Mouse (Mus musculus): Measurements from ENCODE around the gene Ces1c. TPM values are rescaled to one million over a fixed set of nuclear protein-coding genes. Genes with fewer than 3 reads are reported as not detected.

The Ces1c gene
- total RNA-seq (2014; fragmentation: Nextera tagmentation) (not detected in 2 replicates), total RNA-seq (2017) (not detected in 2 replicates), polyA plus RNA-seq (2012) (not detected in 2 replicates)

GRCm38 (mm10) chr8:93131233-93131980 lies at the start of gene Ces1c:
Ces1c (minus strand) TSS chr8:93131283.
- no peaks in the 10 kb centered on the region for H3K9me3 ChIP-seq (replicated peaks)
- H3K4me1 ChIP-seq (ENCODE audit: insufficient read depth, low read depth, low read length), result no peaks in the 10 kb centered on the region
- no peaks in the 10 kb centered on the region for H3K27me3 ChIP-seq (ENCODE audit: insufficient read depth, low read length)
- DNase-seq (ENCODE audit: low spot score) (no peak), ATAC-seq (ENCODE audit: extremely low read depth, insufficient number of reproducible peaks, low FRiP score, poor library complexity, severe bottlenecking) (no peak)
- H3K36me3 ChIP-seq (replicated peaks), result no peaks in the 10 kb centered on the region
- H3K4me3 ChIP-seq (ENCODE audit: low read depth, low read length), result no peak within 1 kb of the TSS
- TF ChIP-seq GATA2 (IDR thresholded peaks at IDR 0.05; ENCODE audit: borderline replicate concordance, low read depth, low read length) (no peak), POLR2AphosphoS5 (IDR thresholded peaks at IDR 0.05; ENCODE audit: insufficient replicate concordance, low read depth, low read length) (no peak), GATA1 (IDR thresholded peaks at IDR 0.05; ENCODE audit: borderline replicate concordance, low read length) (no peak), CTCF (IDR thresholded peaks at IDR 0.05; ENCODE audit: low read depth, low read length) (no peak), TAL1 (conservative IDR thresholded peaks at IDR 0.05; ENCODE audit: low read depth, low read length) (no peak)

- TF ChIP-seq GATA2 (IDR thresholded peaks at IDR 0.05; ENCODE audit: borderline replicate concordance, low read depth, low read length) (no peak), GATA1 (IDR thresholded peaks at IDR 0.05; ENCODE audit: borderline replicate concordance, low read length) (no peak), CTCF (IDR thresholded peaks at IDR 0.05; ENCODE audit: low read depth, low read length) (no peak), TAL1 (conservative IDR thresholded peaks at IDR 0.05; ENCODE audit: low read depth, low read length) (no peak), POLR2AphosphoS5 (IDR thresholded peaks at IDR 0.05; ENCODE audit: insufficient replicate concordance, low read depth, low read length) (no peak)
Observed at GRCm38 (mm10) chr8:93180581-93181129, 49.6 kb upstream of the Ces1c start.

GRCm38 (mm10) chr8:93176593-93176992 lies 45.5 kb upstream of the Ces1c start:
- H3K36me3 ChIP-seq (replicated peaks), result no peaks in the 10 kb centered on the region
- no peaks in the 10 kb centered on the region for H3K4me1 ChIP-seq (ENCODE audit: insufficient read depth, low read depth, low read length)
- H3K4me3 ChIP-seq (ENCODE audit: low read depth, low read length), result no peak overlapping the region
- DNase-seq (ENCODE audit: low spot score) (no peak), ATAC-seq (ENCODE audit: extremely low read depth, insufficient number of reproducible peaks, low FRiP score, poor library complexity, severe bottlenecking) (no peak)
- no peaks in the 10 kb centered on the region for H3K27me3 ChIP-seq (ENCODE audit: insufficient read depth, low read length)
- peaks cover 10% of the 10 kb centered on the region for H3K9me3 ChIP-seq (replicated peaks)
- no peak for TF ChIP-seq CTCF (IDR thresholded peaks at IDR 0.05; ENCODE audit: low read depth, low read length)
- TF ChIP-seq POLR2AphosphoS5 (IDR thresholded peaks at IDR 0.05; ENCODE audit: insufficient replicate concordance, low read depth, low read length), result no peak
- TF ChIP-seq GATA2 (IDR thresholded peaks at IDR 0.05; ENCODE audit: borderline replicate concordance, low read depth, low read length), result no peak
- TF ChIP-seq TAL1 (conservative IDR thresholded peaks at IDR 0.05; ENCODE audit: low read depth, low read length), result no peak
- TF ChIP-seq GATA1 (IDR thresholded peaks at IDR 0.05; ENCODE audit: borderline replicate concordance, low read length), result no peak

More at GRCm38 (mm10) chr8:93180581-93181129, 49.6 kb upstream of the Ces1c start:
- Histone ChIP-seq H3K9me3 (replicated peaks) (peaks cover 11% of the 10 kb centered on the region), H3K36me3 (replicated peaks) (no peaks in the 10 kb centered on the region), H3K27me3 (ENCODE audit: insufficient read depth, low read length) (no peaks in the 10 kb centered on the region), H3K4me3 (ENCODE audit: low read depth, low read length) (no peak overlapping the region), H3K4me1 (ENCODE audit: insufficient read depth, low read depth, low read length) (no peaks in the 10 kb centered on the region)
- ATAC-seq (ENCODE audit: extremely low read depth, insufficient number of reproducible peaks, low FRiP score, poor library complexity, severe bottlenecking) (no peak), DNase-seq (ENCODE audit: low spot score) (no peak)

DNA sequence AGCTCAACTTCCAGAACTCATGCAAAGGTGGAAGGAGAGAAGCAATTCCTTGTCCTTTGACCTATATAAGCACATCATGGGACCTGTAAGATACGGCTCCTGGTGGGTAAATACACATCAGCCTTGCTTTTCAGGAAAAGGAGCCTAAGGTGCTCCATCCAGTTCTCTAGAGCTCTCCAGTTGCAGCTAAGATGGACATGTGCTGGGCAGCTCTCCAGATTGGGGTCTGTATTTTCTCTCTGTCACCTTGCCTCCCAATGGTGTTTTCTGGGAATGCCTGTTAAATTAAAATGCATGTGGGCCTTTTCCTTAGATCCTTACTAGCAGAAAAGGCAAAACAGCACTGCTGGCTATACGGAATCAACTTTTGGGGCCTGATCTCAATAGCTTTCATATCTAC lies 43.5 kb upstream of the Ces1c start:
- H3K4me1 ChIP-seq (ENCODE audit: insufficient read depth, low read depth, low read length), result no peaks in the 10 kb centered on the region
- no peak for TF ChIP-seq TAL1 (conservative IDR thresholded peaks at IDR 0.05; ENCODE audit: low read depth, low read length)
- no peak for TF ChIP-seq POLR2AphosphoS5 (IDR thresholded peaks at IDR 0.05; ENCODE audit: insufficient replicate concordance, low read depth, low read length)
- no peak for TF ChIP-seq GATA1 (IDR thresholded peaks at IDR 0.05; ENCODE audit: borderline replicate concordance, low read length)
- TF ChIP-seq CTCF (IDR thresholded peaks at IDR 0.05; ENCODE audit: low read depth, low read length), result no peak
- TF ChIP-seq GATA2 (IDR thresholded peaks at IDR 0.05; ENCODE audit: borderline replicate concordance, low read depth, low read length), result no peak

DNA sequence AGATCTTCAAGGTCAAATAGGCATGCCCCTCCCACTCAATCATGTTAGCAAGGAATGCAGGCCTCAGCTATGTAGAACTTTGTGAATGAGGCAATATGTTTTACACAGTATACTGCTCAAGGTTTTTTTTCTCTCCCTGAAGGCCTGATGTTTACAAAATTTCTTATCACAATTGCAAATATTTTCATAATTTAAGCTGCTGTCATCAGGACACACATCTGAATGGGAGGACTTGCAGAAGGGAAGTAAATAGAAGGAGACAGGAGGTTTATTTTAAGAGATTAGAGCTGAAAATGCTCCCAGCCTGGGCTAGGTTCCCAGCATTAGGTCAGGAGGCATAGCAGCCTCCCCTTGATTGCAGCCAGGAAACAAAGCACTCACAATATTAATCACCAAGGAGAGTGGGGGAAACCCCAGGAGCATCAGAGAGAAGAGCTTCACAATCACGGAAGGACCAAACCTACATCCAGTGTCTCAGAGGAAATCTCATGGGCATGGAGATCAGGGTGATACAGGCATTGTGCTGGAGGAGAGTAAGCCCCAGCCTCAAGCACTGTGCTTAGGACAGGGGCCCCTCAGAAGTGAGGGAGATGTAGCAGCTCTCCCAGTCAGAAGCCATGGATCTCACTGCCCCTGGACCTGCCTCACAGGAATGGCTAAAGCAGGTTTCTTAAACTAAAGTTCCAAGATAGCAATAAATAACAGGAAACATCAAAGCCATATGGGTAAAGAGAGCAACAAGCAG lies 40.9 kb upstream of the Ces1c start:
- no peak for DNase-seq (ENCODE audit: low spot score)
- H3K4me1 ChIP-seq (ENCODE audit: insufficient read depth, low read depth, low read length), result no peaks in the 10 kb centered on the region

More for the DNA sequence above, 43.5 kb upstream of the Ces1c start:
- no peaks in the 10 kb centered on the region for H3K27me3 ChIP-seq (ENCODE audit: insufficient read depth, low read length)
- DNase-seq (ENCODE audit: low spot score) (no peak), ATAC-seq (ENCODE audit: extremely low read depth, insufficient number of reproducible peaks, low FRiP score, poor library complexity, severe bottlenecking) (no peak)
- H3K4me3 ChIP-seq (ENCODE audit: low read depth, low read length), result no peak overlapping the region
- H3K9me3 ChIP-seq (replicated peaks), result peaks cover 9% of the 10 kb centered on the region
- no peaks in the 10 kb centered on the region for H3K36me3 ChIP-seq (replicated peaks)

More for the DNA sequence above, 40.9 kb upstream of the Ces1c start:
- no peak overlapping the region for H3K4me3 ChIP-seq (ENCODE audit: low read depth, low read length)
- H3K9me3 ChIP-seq (replicated peaks), result peaks cover 9% of the 10 kb centered on the region
- no peaks in the 10 kb centered on the region for H3K36me3 ChIP-seq (replicated peaks)
- no peaks in the 10 kb centered on the region for H3K27me3 ChIP-seq (ENCODE audit: insufficient read depth, low read length)
- TF ChIP-seq CTCF (IDR thresholded peaks at IDR 0.05; ENCODE audit: low read depth, low read length) (no peak), TAL1 (conservative IDR thresholded peaks at IDR 0.05; ENCODE audit: low read depth, low read length) (no peak), GATA1 (IDR thresholded peaks at IDR 0.05; ENCODE audit: borderline replicate concordance, low read length) (no peak), GATA2 (IDR thresholded peaks at IDR 0.05; ENCODE audit: borderline replicate concordance, low read depth, low read length) (no peak), POLR2AphosphoS5 (IDR thresholded peaks at IDR 0.05; ENCODE audit: insufficient replicate concordance, low read depth, low read length) (no peak)
- ATAC-seq (ENCODE audit: extremely low read depth, insufficient number of reproducible peaks, low FRiP score, poor library complexity, severe bottlenecking), result no peak
